Mouse (Mus musculus) embryo, embryonic 11.5 days (tissue): ENCODE data around the gene Maml3.

Source experiments
- DNase-seq: peaks from one replicate; pipeline ENCODE4 v3.0.0-alpha.2; 2012; ENCODE audit warnings: low read depth, low spot score

The Maml3 gene

GRCm38 (mm10) chr3:51914900-51915299 is 190.0 kb downstream of the Maml3 start:
- no peak for DNase-seq

- no peak for DNase-seq
Observed at GRCm38 (mm10) chr3:51913498-51913897, 191.4 kb downstream of the Maml3 start.

- no peak for DNase-seq
Observed at GRCm38 (mm10) chr3:51912214-51912613, 192.7 kb downstream of the Maml3 start.

DNA sequence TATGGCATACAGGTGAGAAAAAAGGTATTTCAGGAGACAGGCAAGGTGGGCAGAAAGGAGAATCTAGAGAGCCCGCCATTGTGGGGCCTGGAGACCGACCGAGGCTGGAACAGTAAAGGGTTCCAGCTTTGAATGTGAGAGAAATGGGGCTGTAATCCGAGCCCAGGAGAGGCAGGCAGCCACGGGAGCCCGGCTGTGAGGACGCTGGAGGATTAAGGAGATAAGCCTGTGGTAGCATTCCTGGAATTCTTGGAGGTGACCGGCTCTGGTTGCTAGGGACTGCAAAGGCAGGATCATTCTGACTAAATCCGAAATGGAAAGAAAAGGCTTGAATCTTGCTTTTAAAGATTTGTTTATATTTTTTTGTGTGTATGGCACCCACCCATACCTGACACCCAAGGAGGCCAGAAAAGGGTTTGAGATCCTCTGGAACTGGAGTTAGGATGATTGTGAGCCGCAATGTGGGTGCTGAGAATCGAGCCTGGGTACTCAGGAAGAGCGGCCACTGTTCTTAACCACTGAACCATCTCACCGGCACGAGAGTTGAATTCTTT is 196.4 kb downstream of the Maml3 start:
- peak; percentile 52 for DNase-seq

- no peak for DNase-seq
Observed at GRCm38 (mm10) chr3:51907113-51907860, 197.6 kb downstream of the Maml3 start.

DNA sequence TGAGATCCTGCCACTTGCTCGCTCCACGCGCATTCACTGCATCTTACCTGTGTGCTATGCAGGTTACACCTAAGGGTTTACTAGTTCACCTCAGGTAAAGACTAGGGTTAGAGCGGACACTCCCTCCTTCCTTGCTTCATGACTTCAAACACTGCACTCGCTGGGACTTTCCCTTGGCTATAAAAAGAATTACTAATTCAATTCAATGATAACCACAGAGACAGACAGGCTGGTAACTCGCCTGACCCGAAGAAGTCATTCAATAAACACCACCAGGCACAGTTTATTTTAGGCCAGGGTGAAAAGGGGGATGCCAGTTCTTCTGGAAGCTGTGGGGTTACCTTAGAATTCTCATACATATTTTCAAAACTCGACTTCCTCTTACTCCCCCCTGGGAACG is 199.0 kb downstream of the Maml3 start:
- DNase-seq, result no peak

GRCm38 (mm10) chr3:51904357-51904855 is 200.5 kb downstream of the Maml3 start:
- DNase-seq, result no peak

DNA sequence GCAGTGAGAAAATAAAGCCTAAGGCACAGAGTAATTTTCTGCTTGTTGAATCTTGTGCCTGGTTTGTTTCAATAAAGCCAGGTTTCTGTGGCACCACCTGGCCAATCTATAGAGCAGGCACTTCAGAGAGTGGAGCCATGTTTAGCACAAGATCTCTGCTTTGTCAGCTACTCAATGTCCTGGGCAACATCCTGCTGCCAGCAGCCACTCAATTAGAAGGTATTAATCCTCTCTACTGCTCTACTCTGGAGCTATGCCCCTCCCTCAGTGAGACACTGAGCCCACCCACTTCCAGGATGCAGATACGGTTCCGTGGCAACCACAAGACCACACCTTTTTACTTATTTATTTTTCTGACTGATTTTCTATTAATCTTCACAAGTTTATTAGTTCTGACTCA is 203.7 kb downstream of the Maml3 start:
- no peak for DNase-seq

DNA sequence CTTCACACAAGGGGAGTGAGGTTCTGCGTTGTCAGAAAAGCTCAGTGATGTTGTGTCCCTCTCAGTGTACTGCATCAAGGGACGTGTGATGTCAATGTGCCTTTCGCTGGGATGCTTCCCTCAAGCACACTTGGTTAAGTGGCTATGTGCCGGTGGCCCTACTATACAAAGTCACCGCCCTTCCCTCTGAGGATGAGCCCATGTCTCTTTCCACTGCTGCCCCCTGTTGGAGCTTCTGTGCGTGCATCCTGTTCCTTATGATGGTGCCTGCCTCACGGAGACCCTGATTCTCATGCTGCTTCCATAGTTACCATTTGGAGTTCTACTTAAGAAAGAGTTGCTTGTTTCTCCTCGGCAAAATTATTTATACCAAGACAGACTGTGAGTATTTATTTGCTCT is 210.4 kb downstream of the Maml3 start:
- DNase-seq, result no peak

GRCm38 (mm10) chr3:51891562-51892119 is 213.2 kb downstream of the Maml3 start:
- DNase-seq, result no peak

DNA sequence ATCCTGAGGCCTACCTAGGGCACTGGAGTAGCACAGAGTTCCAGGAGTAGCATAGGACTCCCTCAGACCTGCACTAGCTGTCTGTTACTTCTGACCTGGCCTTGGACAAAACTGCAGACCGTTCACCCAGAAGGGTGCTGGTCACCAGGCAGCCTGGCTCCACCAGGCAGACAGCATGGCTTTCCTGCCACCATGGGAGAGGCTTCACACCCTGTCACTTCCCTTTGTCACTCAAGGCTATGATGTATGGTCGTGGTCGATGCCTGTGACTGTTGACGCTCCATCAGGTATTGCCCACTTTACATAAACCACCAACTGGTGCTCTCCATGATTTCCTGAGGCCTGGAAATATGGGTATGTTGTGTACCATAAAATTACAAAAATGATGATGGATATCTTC is 214.7 kb downstream of the Maml3 start:
- DNase-seq, result no peak

DNA sequence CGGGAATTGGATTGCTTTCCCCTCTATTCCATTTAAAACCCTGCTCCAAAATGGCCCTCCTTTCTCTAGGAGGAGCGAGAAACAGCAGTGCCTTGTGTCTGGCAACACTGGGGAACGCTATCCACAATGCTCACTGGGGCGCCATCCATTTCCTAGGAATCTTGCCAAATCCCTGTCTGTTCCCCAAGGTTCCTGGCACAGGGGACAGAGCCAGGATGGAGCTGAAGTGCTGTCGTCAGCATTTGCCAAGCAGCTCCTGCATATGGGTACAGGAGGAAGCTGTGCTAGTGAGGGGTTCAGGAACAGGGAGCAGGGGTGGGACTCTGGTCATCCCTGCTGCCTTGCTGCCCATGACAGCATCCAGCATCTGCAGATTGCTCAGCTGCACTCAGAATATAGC is 215.1 kb downstream of the Maml3 start:
- DNase-seq, result no peak

DNA sequence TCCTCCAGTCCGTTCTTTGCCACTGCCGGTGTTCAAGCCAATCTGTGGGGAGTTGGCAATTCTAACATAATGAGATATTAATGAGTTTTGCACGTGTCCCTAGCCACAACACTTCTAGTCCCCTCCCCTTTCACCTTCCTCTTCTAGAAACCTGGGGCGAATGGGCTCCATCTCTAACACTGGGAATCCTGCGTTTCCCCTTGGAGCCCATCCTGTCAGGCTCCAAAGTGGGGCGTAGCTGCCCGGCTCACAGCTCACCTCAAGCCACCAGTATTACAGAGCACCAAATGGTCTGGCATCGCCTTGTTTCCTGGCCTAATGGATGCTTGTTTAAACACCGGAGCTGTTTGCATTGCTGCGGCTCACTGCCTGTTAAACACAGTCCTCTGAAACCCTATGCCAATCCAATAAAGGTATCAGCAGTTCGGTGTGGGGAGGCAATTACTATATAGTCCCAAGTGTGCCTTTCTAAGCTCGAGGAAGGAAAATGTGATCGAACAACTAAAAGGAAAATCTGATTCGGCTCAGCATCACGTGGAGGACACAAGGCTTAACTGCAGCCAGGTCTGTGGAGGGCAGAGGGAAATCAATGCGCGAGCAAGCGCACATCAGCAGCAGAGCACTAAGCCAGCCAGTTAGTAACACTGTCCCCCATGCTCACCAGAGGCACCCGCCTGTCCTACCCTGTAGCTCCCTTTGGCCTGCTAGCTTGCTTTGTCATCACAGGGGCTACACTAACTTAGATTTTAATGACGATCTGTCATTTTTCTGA is 216.0 kb downstream of the Maml3 start:
- DNase-seq, result no peak

DNA sequence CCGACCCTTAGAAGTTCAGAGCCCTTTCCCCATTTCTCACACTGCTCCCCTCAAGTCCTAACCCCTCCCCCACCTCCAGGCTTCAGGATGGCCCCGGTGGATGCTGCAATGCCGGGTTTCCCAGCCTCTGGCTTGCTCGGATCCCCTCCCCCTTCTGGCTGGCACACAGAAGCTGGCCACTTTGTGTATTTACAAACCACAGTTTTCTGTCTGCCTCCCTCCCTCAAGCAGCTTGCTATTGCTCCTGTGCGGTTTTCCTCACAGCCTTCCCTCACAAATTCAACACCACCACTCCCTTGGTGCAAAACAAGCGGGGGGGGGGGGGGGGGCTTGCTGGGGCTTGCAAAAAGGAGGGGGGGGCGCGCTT is 216.6 kb downstream of the Maml3 start:
- no peak for DNase-seq

- no peak for DNase-seq
Observed at GRCm38 (mm10) chr3:51885920-51886319, 219.0 kb downstream of the Maml3 start.

DNA sequence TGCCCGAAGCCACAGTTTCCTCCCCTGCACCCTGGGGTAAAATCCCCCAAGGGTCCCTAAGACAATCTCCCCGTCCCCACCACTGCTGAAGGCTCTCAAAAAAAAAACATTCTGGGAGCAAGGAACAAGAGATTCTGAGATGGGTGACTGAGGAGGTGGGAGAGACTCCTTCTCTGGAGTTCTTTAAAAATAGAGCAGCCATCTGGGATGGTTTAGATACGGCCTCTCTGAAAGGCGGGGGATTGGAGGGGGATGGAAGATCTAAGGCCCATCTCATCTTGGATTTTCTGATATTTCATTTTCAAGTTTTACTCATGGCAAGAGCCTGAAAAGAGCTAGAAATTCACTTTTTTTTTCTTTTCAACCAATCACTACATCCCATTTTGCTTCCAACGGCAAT is 219.4 kb downstream of the Maml3 start:
- no peak for DNase-seq

DNA sequence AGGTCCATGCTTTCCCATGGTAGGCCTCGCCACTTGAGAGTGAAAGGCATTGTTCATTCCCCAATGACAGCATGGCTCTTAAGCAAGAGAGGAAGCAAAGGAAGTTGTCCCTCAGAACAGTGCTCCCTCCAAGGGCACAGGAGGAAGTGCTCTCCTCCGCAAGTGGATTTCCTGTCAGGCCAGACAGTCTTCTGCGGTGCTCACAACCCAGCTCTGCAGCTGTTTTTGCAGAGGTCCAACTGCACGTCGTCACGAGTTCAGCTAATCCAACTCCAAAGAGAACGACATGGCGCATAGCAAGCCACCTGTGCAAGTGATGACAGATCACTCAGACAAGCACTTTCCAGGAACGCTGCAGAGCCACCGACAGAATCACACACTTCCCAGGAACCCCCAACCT is 222.9 kb downstream of the Maml3 start:
- no peak for DNase-seq

GRCm38 (mm10) chr3:51881393-51881792 is 223.5 kb downstream of the Maml3 start:
- DNase-seq, result no peak

DNA sequence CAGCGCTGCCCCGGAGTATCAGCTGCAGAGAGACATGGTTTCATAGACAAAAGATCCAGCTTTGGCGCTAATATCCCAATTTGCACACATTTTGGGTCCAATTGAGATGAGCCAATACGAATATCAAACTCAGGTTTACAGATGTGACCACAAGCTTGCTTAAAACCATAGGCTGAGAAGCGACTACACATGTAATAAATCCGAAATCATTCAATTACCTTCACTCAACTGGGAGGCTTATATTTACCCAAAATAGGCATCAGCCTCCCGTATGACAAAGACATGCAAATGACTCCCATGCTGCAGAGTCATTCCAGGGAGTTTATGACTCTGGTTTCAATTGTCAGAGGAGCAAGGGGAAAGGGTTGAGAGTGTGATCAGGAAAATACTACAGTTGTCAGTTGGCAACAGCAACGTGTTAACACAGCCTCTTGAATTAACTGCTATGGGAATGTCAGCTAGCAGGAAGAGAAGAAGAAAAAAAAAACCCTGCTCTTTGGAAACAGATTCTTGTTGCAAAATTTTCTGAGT is 224.3 kb downstream of the Maml3 start:
- no peak for DNase-seq

DNA sequence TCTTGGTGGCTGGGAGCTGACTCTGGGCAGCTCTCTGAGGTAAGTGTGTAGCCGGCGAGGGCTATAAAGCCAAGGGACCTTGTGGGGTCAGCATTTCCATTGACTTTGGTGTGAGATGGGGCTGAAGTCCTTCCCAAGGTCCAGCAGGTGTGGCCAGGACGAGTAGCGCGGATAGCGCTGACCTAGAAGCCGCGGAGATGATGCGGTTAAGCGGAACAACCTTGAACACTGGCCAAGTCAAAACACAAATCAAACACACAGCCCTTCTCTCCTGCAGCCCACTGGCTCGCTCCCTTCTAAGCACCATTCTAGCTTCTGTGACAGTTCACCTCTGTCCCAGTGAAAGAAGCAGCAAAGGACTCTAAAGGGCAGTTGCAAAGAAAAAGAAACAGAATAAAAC is 225.7 kb downstream of the Maml3 start:
- no peak for DNase-seq

DNA sequence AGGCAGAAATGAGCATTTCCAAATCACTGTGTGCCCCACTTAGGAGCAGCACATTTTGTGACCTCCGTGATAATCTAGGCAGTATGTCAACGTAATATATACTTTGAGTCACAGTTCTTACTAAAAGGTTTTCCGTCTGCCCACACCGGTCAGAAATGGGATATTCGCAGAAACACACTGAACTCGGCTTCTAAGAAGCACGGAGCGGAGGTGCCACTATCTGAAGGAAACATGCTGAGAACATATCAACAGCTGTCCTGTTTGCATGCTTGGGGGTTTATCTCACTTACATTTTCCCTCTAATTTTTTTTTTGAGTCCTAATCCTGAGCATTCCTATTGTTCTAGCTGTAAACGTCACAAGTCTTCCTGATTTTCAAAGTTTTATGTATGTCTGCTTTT is 226.3 kb downstream of the Maml3 start:
- no peak for DNase-seq

GRCm38 (mm10) chr3:51876729-51877128 is 228.1 kb downstream of the Maml3 start:
- DNase-seq, result no peak
